In the genomic region with DNA sequence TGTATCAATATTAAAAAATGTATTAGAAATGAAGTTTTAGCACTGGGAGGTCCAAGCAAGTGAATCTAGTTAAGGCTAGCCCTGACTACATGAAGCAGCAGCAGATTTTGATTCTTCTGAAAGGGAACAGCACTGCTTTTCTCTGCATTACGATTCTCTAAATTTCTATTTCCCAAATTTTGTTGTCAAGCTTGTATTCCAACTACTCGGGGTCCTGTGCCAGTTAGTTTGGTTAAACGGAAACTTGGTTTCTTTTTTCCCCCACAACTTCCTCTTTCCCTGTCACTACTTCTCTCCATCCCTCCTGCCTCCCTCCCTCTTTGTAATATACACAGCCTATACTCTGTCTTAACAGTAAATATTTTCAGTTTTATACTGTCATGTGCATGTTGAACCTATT, we compare ENCODE assay signal across 9 mouse cellular contexts. TPM values are rescaled to one million over a fixed set of nuclear protein-coding genes. Genes with fewer than 3 reads are reported as not detected.
DNase-seq lines count a peak whose midpoint lies in the region; ATAC-seq and TF ChIP-seq lines count a peak whose summit lies in the region.
"Had no signal": no experiment of that assay in that cellular context is flagged by ENCODE, and none has a peak within 500 bp of the region (broad histone marks: within the 10 kb centered on the region; RNA-seq: fewer than 3 reads in every experiment).

No protein-coding gene starts in this region.

- peaks cover 15% of the 10 kb centered on the region for H3K36me3 ChIP-seq in liver, embryonic 11.5 days (ENCODE audit: control insufficient read depth, insufficient read depth, low read length)
- H3K36me3 ChIP-seq in embryonic facial prominence, embryonic 10.5 days (replicated peaks), result peaks cover 50% of the 10 kb centered on the region
- H3K36me3 ChIP-seq in heart, postnatal 0 days (replicated peaks; ENCODE audit: control insufficient read depth, insufficient read depth, low read length), result peaks cover 16% of the 10 kb centered on the region
- H3K36me3 ChIP-seq in midbrain, embryonic 14.5 days (ENCODE audit: control insufficient read depth, insufficient read depth, low read length), result peaks cover 30% of the 10 kb centered on the region

- WGBS in liver, embryonic 11.5 days, result 32% methylated on average over 3 of the region's 3 CpGs
- 76% methylated on average over 3 of the region's 3 CpGs for WGBS in embryonic facial prominence, embryonic 10.5 days
- WGBS in heart, postnatal 0 days, result 49% methylated on average over 3 of the region's 3 CpGs
- 86% methylated on average over 3 of the region's 3 CpGs for WGBS in midbrain, embryonic 14.5 days

- H3K27me3 ChIP-seq in liver, embryonic 11.5 days (replicated peaks; ENCODE audit: control insufficient read depth, insufficient read depth, low read length), result no peaks in the 10 kb centered on the region
- no peaks in the 10 kb centered on the region for H3K27me3 ChIP-seq in embryonic facial prominence, embryonic 10.5 days (replicated peaks; ENCODE audit: low read depth, poor library complexity, severe bottlenecking)
- H3K27me3 ChIP-seq in heart, postnatal 0 days (ENCODE audit: control insufficient read depth, insufficient read depth, low read length), result no peaks in the 10 kb centered on the region
- no peaks in the 10 kb centered on the region for H3K27me3 ChIP-seq in midbrain, embryonic 14.5 days (ENCODE audit: control insufficient read depth, insufficient read depth, low read length)

- peak overlapping the region; percentile 82 for H3K4me2 ChIP-seq in liver, embryonic 11.5 days
- peak overlapping the region; percentile 83 for H3K4me2 ChIP-seq in heart, postnatal 0 days (ENCODE audit: low read depth, low read length)
- H3K4me2 ChIP-seq in midbrain, embryonic 14.5 days (ENCODE audit: low read length), result peak overlapping the region; percentile 79

- peak overlapping the region; percentile 45; the same call in 1 of the 2 replicates for H3K27ac ChIP-seq in liver, embryonic 11.5 days (ENCODE audit: low read depth, low read length)
- no peak overlapping the region for H3K27ac ChIP-seq in embryonic facial prominence, embryonic 10.5 days (replicated peaks)
- H3K27ac ChIP-seq in heart, postnatal 0 days (ENCODE audit: low read depth), result no peak overlapping the region
- H3K27ac ChIP-seq in midbrain, embryonic 14.5 days (replicated peaks; ENCODE audit: low read depth, low read length), result no peak overlapping the region

- no peak for TF ChIP-seq EP300 in heart, postnatal 0 days (IDR thresholded peaks at IDR 0.05; ENCODE audit: low read depth)

- H3K9me3 ChIP-seq in liver, embryonic 11.5 days (ENCODE audit: control insufficient read depth, low read length), result no peaks in the 10 kb centered on the region
- H3K9me3 ChIP-seq in embryonic facial prominence, embryonic 10.5 days, result no peaks in the 10 kb centered on the region
- no peaks in the 10 kb centered on the region for H3K9me3 ChIP-seq in heart, postnatal 0 days (replicated peaks; ENCODE audit: control insufficient read depth, low read length)
- no peaks in the 10 kb centered on the region for H3K9me3 ChIP-seq in midbrain, embryonic 14.5 days (ENCODE audit: control insufficient read depth, low read length)

- H3K9ac ChIP-seq in liver, embryonic 11.5 days (ENCODE audit: low read depth, low read length), result peak overlapping the region; percentile 64
- no peak overlapping the region for H3K9ac ChIP-seq in heart, postnatal 0 days (replicated peaks; ENCODE audit: low read depth, low read length)
- H3K9ac ChIP-seq in midbrain, embryonic 14.5 days (replicated peaks; ENCODE audit: low read length), result no peak overlapping the region; the same call in 1 of the 2 replicates

- peaks cover 30% of the 10 kb centered on the region for H3K4me1 ChIP-seq in liver, embryonic 11.5 days (replicated peaks; ENCODE audit: control insufficient read depth, insufficient read depth, low read length)
- H3K4me1 ChIP-seq in embryonic facial prominence, embryonic 10.5 days, result peaks cover 25% of the 10 kb centered on the region
- H3K4me1 ChIP-seq in heart, postnatal 0 days (ENCODE audit: control insufficient read depth, insufficient read depth), result peaks cover 28% of the 10 kb centered on the region
- H3K4me1 ChIP-seq in midbrain, embryonic 14.5 days (ENCODE audit: control insufficient read depth, insufficient read depth, low read length), result peaks cover 33% of the 10 kb centered on the region

- no peak for TF ChIP-seq CTCF in heart, postnatal 0 days (IDR thresholded peaks at IDR 0.05; ENCODE audit: low read depth)

- no peak for DNase-seq in liver, embryonic 11.5 days (ENCODE audit: low spot score)
- DNase-seq in liver, result no peak
- no peak for DNase-seq in embryonic facial prominence, embryonic 10.5 days (ENCODE audit: low spot score)
- no peak for DNase-seq in heart, postnatal 0 days (ENCODE audit: low spot score)
- no peak for DNase-seq in midbrain, embryonic 14.5 days
- no peak for DNase-seq in testis, postnatal 10 days (ENCODE audit: low spot score)
- no peak for DNase-seq in thymus, postnatal 36 days

- peak overlapping the region; percentile 78 for H3K4me3 ChIP-seq in liver, embryonic 11.5 days (ENCODE audit: low read depth, low read length)
- peak overlapping the region; percentile 76; the same call in 1 of the 2 replicates for H3K4me3 ChIP-seq in embryonic facial prominence, embryonic 10.5 days
- peak overlapping the region; percentile 79 for H3K4me3 ChIP-seq in heart, postnatal 0 days (ENCODE audit: low read depth, low read length)
- no peak overlapping the region for H3K4me3 ChIP-seq in midbrain, embryonic 14.5 days (replicated peaks; ENCODE audit: low read depth, low read length)

- ATAC-seq in liver, embryonic 11.5 days (replicated peaks; ENCODE audit: low FRiP score), result no peak
- ATAC-seq in heart, postnatal 0 days (ENCODE audit: insufficient read depth, low read depth), result no peak
- ATAC-seq in midbrain, embryonic 14.5 days (ENCODE audit: low FRiP score, low TSS enrichment), result no peak

RNA-seq across cellular contexts. Expression of a gene that starts 2.1 kb away (rescaled TPM):
- 68.2 and 69.5 TPM in 2 replicates for polyA plus RNA-seq in liver, embryonic 11.5 days (2014; fragmentation: Nextera tagmentation; extraction: Ambion mirVana)
- 40.7 and 41.3 TPM in 2 replicates for polyA plus RNA-seq in embryonic facial prominence, embryonic 10.5 days (2016; fragmentation: Nextera tagmentation; extraction: Ambion mirVana)
- total RNA-seq in heart, postnatal 0 days (2014; rRNA removed; ENCODE audit: low replicate concordance), result 19.3 and 24.3 TPM in 2 replicates
- polyA plus RNA-seq in heart, postnatal 0 days (2015; fragmentation: Nextera tagmentation; extraction: Ambion mirVana), result 24.0 and 26.3 TPM in 2 replicates
- polyA plus RNA-seq in midbrain, embryonic 14.5 days (2014; fragmentation: Nextera tagmentation; extraction: Ambion mirVana), result 34.3 and 50.4 TPM in 2 replicates

RNA-seq across cellular contexts. Expression of a gene that starts 38.8 kb away (rescaled TPM):
- not detected in 2 replicates for polyA plus RNA-seq in liver, embryonic 11.5 days (2014; fragmentation: Nextera tagmentation; extraction: Ambion mirVana)
- polyA plus RNA-seq in embryonic facial prominence, embryonic 10.5 days (2016; fragmentation: Nextera tagmentation; extraction: Ambion mirVana), result not detected in 2 replicates
- not detected in 2 replicates for total RNA-seq in heart, postnatal 0 days (2014; rRNA removed; ENCODE audit: low replicate concordance)
- not detected in 2 replicates for polyA plus RNA-seq in heart, postnatal 0 days (2015; fragmentation: Nextera tagmentation; extraction: Ambion mirVana)
- not detected in 2 replicates for polyA plus RNA-seq in midbrain, embryonic 14.5 days (2014; fragmentation: Nextera tagmentation; extraction: Ambion mirVana)
- total RNA-seq: layer of hippocampus, postnatal 14 days had no signal
- polyA plus RNA-seq: embryonic facial prominence, embryonic 11.5 days had no signal

RNA-seq across cellular contexts. Expression of a gene that starts 51.2 kb away (rescaled TPM):
- 173 and 181 TPM in 2 replicates for polyA plus RNA-seq in liver, embryonic 11.5 days (2014; fragmentation: Nextera tagmentation; extraction: Ambion mirVana)
- 86.9 and 92.1 TPM in 2 replicates for polyA plus RNA-seq in embryonic facial prominence, embryonic 10.5 days (2016; fragmentation: Nextera tagmentation; extraction: Ambion mirVana)
- total RNA-seq in heart, postnatal 0 days (2014; rRNA removed; ENCODE audit: low replicate concordance), result 187 and 193 TPM in 2 replicates
- polyA plus RNA-seq in heart, postnatal 0 days (2015; fragmentation: Nextera tagmentation; extraction: Ambion mirVana), result 259 and 270 TPM in 2 replicates
- polyA plus RNA-seq in midbrain, embryonic 14.5 days (2014; fragmentation: Nextera tagmentation; extraction: Ambion mirVana), result 171 and 194 TPM in 2 replicates
